Mouse (Mus musculus) cerebellum, adult 11 months (tissue): ENCODE data around the gene Slc35a3.
"Not testable (repeated sequence)": the region's sequence is repeated elsewhere in the genome, so short reads cannot be mapped to it uniquely, and the experiment has no call there.

Experiments
- DNase-seq: peaks from one replicate; pipeline ENCODE4 v3.0.0; 2022

Slc35a3 gene

GRCm38 (mm10) chr3:116712436-116712881, at the start of gene Slc35a3:
Slc35a3 (minus strand) TSS chr3:116712831.
- no peak for DNase-seq

DNA sequence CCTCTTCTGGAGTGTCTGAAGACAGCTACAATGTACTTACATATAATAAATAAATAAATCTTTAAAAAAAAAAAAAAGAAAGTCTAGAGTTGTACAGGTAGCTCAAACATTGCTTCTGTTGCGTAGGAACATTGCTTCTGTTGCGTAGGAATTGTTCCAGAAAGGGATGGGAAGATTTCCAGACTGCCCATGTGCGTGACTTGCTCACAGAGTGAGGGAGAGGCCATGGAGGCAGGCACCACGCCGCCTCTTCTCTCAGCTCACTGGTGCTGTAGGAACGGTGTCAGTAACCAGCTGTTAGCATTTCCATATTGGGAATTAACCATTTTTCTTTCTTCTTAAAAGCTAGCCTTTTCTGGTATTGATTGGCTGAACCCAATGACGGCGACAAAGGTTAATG, 40.2 kb upstream of the Slc35a3 start:
- no peak for DNase-seq

- peak; percentile 29 for DNase-seq
These were observed 38.7 kb upstream of the Slc35a3 start for GRCm38 (mm10) chr3:116751191-116751860.

GRCm38 (mm10) chr3:116748391-116749170, 36.0 kb upstream of the Slc35a3 start:
- DNase-seq = no peak

- DNase-seq = not testable (repeated sequence)
These were observed 35.0 kb upstream of the Slc35a3 start for GRCm38 (mm10) chr3:116747648-116748047.

- no peak for DNase-seq
These were observed 28.3 kb upstream of the Slc35a3 start for GRCm38 (mm10) chr3:116740963-116741362.

DNA sequence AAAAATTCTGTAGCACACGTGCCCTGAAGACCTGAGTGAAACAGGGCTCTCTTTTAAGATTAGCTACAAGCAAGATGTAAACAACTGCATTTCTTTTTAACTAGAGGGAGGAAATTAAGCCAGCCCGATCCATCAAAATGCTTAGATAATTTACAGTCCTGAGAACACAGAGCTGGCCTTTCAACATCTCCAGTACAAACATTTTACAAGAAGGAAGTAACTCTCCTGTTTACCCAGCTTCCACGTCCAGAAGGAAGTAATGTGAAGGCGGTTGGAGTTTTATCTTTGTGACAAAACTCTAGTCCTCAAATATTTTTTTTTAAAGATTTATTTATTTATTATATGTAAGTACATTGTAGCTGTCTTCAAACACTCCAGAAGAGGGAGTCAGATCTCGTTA, 27.5 kb upstream of the Slc35a3 start:
- no peak for DNase-seq

GRCm38 (mm10) chr3:116737326-116737731, 24.7 kb upstream of the Slc35a3 start:
- DNase-seq = no peak

DNA sequence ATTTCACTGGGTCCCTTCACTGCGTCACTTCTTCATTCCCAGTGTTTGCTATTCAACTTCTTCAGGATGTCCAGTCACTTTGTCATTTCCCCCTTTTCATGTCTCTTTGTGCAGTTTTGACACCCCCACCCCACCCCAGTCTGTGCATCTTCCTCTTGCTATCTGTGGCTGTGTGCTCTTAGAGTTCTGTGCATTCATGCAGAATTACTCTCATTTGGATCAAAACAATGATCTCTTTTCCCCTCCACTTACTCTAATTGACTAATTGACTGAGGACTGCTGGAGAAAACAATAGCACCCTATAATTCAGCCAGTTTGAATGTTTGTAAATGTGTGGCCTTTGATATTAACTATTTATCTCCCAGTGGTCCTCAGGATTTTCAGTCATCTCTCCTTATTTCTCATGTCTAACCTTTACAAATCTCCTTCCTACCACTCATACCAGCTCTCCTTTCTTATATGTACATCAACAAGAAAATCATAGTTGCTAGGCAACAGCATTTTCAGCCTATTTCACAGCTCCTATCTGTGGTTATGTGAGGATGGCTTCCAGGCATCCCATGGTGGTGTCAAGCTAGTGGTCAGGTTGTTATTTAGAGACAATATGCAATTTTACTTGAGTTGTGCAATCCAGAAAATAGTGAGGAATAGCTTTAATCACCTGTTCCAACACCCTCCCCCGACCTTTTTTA, 17.0 kb upstream of the Slc35a3 start:
- DNase-seq = no peak

- DNase-seq = no peak
These were observed 14.2 kb upstream of the Slc35a3 start for GRCm38 (mm10) chr3:116726807-116727206.

GRCm38 (mm10) chr3:116723496-116724481, 11.2 kb upstream of the Slc35a3 start:
- DNase-seq = no peak

- no peak for DNase-seq
These were observed 10.3 kb upstream of the Slc35a3 start for GRCm38 (mm10) chr3:116722980-116723379.

GRCm38 (mm10) chr3:116718951-116719350, 6.3 kb upstream of the Slc35a3 start:
- DNase-seq = no peak

- DNase-seq = no peak
These were observed 400 bp upstream of the Slc35a3 start for GRCm38 (mm10) chr3:116713031-116713430.

DNA sequence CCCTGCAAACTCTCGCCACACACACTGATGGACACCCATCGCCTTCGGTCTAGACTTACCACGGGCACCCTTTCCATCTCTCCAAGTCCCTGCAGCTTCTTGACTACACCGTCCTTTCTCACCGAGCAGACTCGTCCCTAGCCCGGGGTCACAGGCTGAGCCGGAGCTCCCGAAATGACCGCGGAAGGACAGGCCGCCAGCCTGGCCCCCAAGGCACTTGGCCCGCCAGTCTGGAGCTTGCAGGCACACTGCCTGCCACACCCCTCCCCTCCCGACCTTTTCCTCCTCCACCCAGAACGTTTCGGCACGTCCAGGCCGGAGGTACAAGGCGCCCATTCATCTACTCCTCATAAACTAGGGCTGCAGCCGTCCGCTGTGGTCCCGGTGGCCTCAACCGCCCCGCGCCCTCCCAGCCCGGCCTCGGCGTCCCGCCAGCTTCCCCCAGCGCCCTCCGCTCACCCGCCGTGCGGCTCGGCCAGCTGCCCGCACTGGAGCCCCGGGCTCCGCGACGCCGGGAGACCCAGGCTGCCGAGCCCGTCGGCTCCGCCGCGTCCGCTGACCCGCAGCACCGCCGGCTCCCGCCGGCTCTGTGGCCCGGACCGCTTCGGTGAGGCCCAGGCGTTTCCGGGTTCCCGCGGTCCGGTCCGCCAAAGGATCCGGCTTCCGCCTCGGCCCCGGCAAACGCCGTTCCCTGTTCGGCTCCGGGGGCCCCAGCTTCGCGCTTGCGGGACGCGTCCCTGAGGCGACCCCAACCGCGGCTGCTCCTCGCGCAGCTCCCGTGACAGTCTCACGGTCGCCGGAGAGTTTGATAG, 801 bp downstream of the Slc35a3 start:
- peak; percentile 75 for DNase-seq

DNA sequence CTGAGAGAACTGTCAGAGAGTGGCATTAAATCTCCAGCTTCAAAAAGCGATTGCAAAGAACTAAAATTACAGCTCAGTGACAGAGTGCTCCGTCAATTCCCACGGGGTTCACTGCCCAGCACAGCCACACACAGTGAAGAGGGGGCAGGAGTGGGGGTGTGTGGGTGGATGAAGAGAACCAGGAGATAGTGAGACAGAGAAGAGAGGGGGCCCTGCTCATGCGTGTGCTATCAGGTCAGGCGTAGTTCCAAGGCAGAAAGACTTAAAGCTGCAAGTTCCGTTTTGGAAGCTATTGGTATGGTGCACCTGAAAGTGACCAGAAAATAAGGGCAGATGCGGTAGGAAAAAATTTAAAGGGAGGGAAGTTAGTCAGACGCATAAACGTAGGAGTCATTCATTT, 1.7 kb downstream of the Slc35a3 start:
- no peak for DNase-seq

- DNase-seq = no peak
These were observed 6.9 kb downstream of the Slc35a3 start for GRCm38 (mm10) chr3:116705637-116706204.

GRCm38 (mm10) chr3:116703835-116704234, 8.8 kb downstream of the Slc35a3 start:
- DNase-seq = no peak

DNA sequence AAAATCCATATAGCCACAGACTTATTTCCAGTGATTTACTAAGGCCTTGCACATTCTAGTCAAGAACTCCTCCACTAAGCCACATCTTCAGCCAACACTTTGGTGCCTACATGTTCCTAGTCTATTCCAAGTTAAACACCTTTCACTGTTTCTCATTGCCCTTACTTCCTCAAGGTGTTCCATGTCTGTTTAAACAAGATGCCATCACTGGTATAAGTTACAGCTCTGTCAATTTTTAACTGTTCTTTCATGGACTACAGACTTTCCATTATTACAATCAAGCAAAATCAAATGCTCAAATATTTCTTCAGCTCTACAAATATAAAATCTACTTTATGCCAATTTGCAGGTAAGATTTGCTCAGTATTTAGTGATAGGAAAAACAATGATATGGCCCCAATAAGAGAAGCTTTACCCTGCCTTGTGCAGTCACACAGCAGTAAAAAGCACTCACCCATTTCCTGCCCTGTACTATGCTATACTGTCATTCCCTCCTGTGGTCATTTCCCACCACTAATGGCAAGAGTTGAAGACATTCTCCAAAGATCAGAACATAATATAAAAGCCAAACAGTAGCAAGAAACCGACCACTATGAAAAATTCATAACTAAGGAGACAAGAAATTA, 9.9 kb downstream of the Slc35a3 start:
- no peak for DNase-seq

- DNase-seq = no peak
These were observed 11.0 kb downstream of the Slc35a3 start for GRCm38 (mm10) chr3:116701601-116702000.

DNA sequence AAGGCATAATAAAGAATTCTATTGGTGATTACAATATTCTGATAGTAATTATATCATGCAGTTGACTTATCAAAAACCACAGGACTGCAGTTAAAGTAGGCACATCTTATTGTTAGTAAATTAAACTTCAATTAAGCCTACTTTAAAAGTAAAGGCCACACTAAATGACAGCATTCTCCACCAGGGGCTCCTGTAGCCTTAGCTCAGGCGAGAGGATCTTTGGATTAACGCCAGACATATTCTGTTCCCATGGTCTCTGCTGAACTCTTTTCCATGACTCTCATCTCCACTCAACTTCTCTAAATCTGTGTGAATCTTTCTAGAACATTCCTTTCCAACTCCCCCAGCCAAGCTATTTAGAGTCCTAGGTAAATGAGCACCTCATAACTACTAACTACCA, 13.8 kb downstream of the Slc35a3 start:
- DNase-seq = no peak
